Mouse (Mus musculus) midbrain, postnatal 0 days (tissue): ENCODE results near the gene Limk2. TPM values are rescaled to one million over a fixed set of nuclear protein-coding genes. Genes with fewer than 3 reads are reported as not detected.

Experiments
- ATAC-seq: fragments of 200-750 bp; cut with Nextera tagmentation; 2 replicates; pipeline ENCODE4 v1.8.0; 2017; ENCODE audit warnings: moderate number of reproducible peaks, mild to moderate bottlenecking, moderate TSS enrichment, moderate library complexity; ENCODE audit not compliant: low FRiP score
- DNase-seq: peaks from one replicate; pipeline ENCODE4 v3.0.0-alpha.2; 2015; ENCODE audit warnings: low spot score
- H3K27ac ChIP-seq: fragments of 300-500 bp; sonication (generic); 2 replicates; pipeline ENCODE4 v1.5.1; 2014; ENCODE audit warnings: low read depth, mild to moderate bottlenecking, low read length, mixed read lengths
- H3K27me3 ChIP-seq: fragments of 300-500 bp; sonication (generic); 2 replicates; pipeline ENCODE4 v1.6.1; 2014; ENCODE audit warnings: low read length, control low read depth, mixed read lengths; ENCODE audit not compliant: insufficient read depth
- H3K36me3 ChIP-seq: fragments of 300-500 bp; sonication (generic); 2 replicates; pipeline ENCODE4 v1.6.1; 2014; ENCODE audit warnings: low read length, control low read depth, mixed read lengths; ENCODE audit not compliant: insufficient read depth
- H3K4me1 ChIP-seq: fragments of 300-500 bp; sonication (generic); 2 replicates; pipeline ENCODE4 v1.6.1; 2014; ENCODE audit warnings: mild to moderate bottlenecking, control low read depth, antibody characterized with exemption, low read length, mixed read lengths; ENCODE audit not compliant: insufficient read depth
- H3K4me2 ChIP-seq: fragments of 300-500 bp; sonication (generic); 2 replicates; pipeline ENCODE4 v1.6.1; 2014; ENCODE audit warnings: low read depth, mild to moderate bottlenecking, low read length, mixed read lengths; ENCODE audit not compliant: poor library complexity, severe bottlenecking
- H3K4me3 ChIP-seq: fragments of 300-500 bp; sonication (generic); 2 replicates; pipeline ENCODE4 v1.5.1; 2014; ENCODE audit warnings: low read depth, mild to moderate bottlenecking, low read length, moderate library complexity
- H3K9ac ChIP-seq: fragments of 300-500 bp; sonication (generic); replicated peaks from 2 replicates; pipeline ENCODE4 v1.6.1; 2014; ENCODE audit warnings: mild to moderate bottlenecking, low read length, moderate library complexity, mixed read lengths; ENCODE audit not compliant: poor library complexity, severe bottlenecking
- H3K9me3 ChIP-seq: fragments of 300-500 bp; sonication (generic); 2 replicates; pipeline ENCODE4 v1.6.1; 2016; ENCODE audit warnings: low read length, control low read depth
- CTCF ChIP-seq: IDR thresholded peaks from 2 replicates; pipeline ENCODE4 v1.5.1; 2016; ENCODE audit warnings: antibody characterized with exemption, mild to moderate bottlenecking
- WGBS: fragments of 180-500 bp; shearing (Covaris S2); extraction: QIAGEN DNeasy Blood & Tissue Kit; methylation state at CpG from one replicate; pipeline ENCODE4 v1.1.7; 2014; 5-methylcytosine and 5-hydroxymethylcytosine counted together
- polyA plus RNA-seq: library from polyadenylated mRNA; unstranded; fragments of >200 nt; fragmentation: Nextera tagmentation; extraction: Ambion mirVana; gene quantifications from 2 replicates; pipeline ENCODE4 v1.2.1, GENCODE M21; 2015
- total RNA-seq: library from RNA; depleted of rRNA; stranded (reverse); fragments of >200 nt; gene quantifications from 2 replicates; pipeline ENCODE4 v1.2.3, GENCODE M21; 2014

The Limk2 gene
- total and polyA plus RNA-seq, 2 experiments from 2014 or later: 134 to 290 TPM

DNA sequence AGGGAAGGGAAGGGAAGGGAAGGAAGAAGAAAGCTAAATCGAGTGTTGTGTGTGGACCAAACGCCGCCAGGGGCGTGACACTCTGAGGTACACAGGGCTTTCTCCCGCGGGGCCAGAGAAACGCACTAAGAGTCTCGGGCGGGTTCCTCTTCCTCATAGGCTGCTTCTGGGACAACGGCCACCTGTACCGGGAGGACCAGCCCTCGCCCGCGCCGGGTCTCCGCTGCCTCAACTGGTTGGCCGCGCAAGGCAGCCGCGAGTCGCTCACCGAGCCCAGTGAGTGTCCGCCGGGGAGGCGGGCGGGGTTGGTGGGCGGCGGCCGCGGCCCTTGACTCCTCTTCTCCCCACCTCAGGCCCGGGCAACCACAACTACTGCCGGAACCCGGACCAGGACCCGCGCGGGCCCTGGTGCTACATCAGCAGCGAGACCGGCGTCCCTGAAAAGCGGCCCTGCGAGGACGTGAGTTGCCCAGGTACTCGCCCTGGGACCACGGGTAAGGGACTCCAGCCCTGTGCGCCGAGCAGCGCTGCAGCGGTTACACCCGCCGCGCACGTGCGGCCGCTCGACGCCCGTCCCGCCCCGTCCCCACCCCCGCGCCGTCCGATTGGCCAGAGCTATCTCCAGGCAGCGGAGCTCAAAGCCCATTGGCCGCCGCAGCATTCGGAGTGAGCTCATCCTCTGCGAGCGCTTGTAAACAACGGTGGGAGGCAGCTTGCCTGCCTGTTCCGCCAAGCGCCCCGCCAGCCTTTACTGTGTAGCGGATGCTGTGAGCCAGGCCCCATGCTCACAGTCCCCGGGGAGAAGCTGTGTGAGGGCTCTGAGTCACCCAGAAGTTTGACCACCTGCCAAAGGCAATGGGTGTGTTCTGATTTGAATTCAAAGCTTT, 77.0 kb downstream of the Limk2 start:
- Histone ChIP-seq H3K4me2 (peak overlapping the region; percentile 99), H3K27ac (peak overlapping the region; percentile 89), H3K4me3 (peak overlapping the region; percentile 66), H3K9ac (peak overlapping the region; percentile 66), H3K27me3 (no peaks in the 10 kb centered on the region), H3K36me3 (peaks cover 12% of the 10 kb centered on the region), H3K9me3 (no peaks in the 10 kb centered on the region), H3K4me1 (no peaks in the 10 kb centered on the region)
- ATAC-seq (peak; percentile 96), DNase-seq (peak; percentile 96)
- TF ChIP-seq CTCF: peak; percentile 47
- under 1% methylated on average over 51 of the region's 75 CpGs for WGBS

DNA sequence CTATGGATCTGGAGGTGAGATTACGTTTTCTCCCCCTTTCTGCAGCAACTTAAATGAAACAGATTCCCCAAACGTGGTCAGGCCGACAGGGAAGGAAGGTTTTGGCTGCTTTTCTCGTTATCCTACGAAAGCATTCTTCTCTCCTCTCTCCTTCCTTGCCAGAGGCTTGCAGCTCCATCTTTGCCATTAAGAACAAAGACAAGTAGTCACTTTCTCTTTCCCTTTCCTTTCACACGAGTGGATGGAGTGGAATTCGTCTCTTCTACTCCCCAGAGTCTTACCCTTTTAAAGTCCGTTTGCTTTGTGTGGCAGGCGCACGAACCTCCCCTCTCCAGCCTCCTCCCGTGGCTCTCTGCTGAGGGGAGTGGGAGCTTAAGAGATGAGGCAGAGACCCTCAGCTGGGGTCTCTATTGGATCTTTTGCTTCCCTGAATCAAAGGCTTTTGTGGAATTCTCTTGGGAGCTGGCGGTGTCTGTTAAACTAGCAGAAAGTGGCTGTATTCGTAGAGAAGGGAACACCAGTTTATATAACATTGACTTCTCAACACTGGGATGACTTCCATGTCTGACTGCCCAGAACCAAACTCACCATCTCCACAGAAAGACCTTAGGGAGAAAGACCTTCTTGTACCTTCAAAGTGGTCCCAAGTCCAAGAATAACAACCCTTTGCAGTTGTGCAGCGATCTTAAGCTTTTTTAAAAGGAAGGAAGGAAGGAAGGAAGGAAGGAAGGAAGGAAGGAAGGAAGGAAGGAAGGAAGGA, 77.8 kb downstream of the Limk2 start:
- no peak for TF ChIP-seq CTCF
- no peaks in the 10 kb centered on the region for H3K9me3 ChIP-seq
- ATAC-seq (no peak), DNase-seq (peak; percentile 36)
- no peaks in the 10 kb centered on the region for H3K27me3 ChIP-seq
- peak overlapping the region; percentile 66 for H3K4me3 ChIP-seq
- H3K36me3 ChIP-seq: peaks cover 12% of the 10 kb centered on the region
- H3K27ac ChIP-seq: peak overlapping the region; percentile 89
- WGBS: 1% methylated on average over 14 of the region's 14 CpGs
- peak overlapping the region; percentile 66 for H3K9ac ChIP-seq
- no peaks in the 10 kb centered on the region for H3K4me1 ChIP-seq
- peak overlapping the region; percentile 99 for H3K4me2 ChIP-seq

- peak overlapping the region; percentile 66 for H3K4me3 ChIP-seq
- H3K9me3 ChIP-seq: no peaks in the 10 kb centered on the region
- peak; percentile 69 for TF ChIP-seq CTCF
- H3K36me3 ChIP-seq: peaks cover 12% of the 10 kb centered on the region
- 0% methylated on average over 9 of the region's 9 CpGs for WGBS
- H3K9ac ChIP-seq: peak overlapping the region; percentile 66
- H3K27me3 ChIP-seq: no peaks in the 10 kb centered on the region
- H3K4me1 ChIP-seq: no peaks in the 10 kb centered on the region
- H3K27ac ChIP-seq: peak overlapping the region; percentile 89
- peak; percentile 52 for ATAC-seq
- H3K4me2 ChIP-seq: peak overlapping the region; percentile 99
- DNase-seq: peak; percentile 96
These were observed 78.4 kb downstream of the Limk2 start for GRCm38 (mm10) chr11:3330566-3330965.

- peak within 1 kb of the TSS; percentile 66 for H3K9ac ChIP-seq
- ATAC-seq (no peak), DNase-seq (no peak)
- no peaks in the 10 kb centered on the region for H3K4me1 ChIP-seq
- no peaks in the 10 kb centered on the region for H3K27me3 ChIP-seq
- peak within 1 kb of the TSS; percentile 89 for H3K27ac ChIP-seq
- no peak for TF ChIP-seq CTCF
- peak within 1 kb of the TSS; percentile 66 for H3K4me3 ChIP-seq
- peaks cover 12% of the 10 kb centered on the region for H3K36me3 ChIP-seq
- no peaks in the 10 kb centered on the region for H3K9me3 ChIP-seq
- peak within 1 kb of the TSS; percentile 99 for H3K4me2 ChIP-seq
These were observed 79.0 kb downstream of the Limk2 start, which contains the start of gene Pik3ip1 for GRCm38 (mm10) chr11:3329891-3330451. Gene Pik3ip1, plus strand, starts transcription at chr11:3330401.

DNA sequence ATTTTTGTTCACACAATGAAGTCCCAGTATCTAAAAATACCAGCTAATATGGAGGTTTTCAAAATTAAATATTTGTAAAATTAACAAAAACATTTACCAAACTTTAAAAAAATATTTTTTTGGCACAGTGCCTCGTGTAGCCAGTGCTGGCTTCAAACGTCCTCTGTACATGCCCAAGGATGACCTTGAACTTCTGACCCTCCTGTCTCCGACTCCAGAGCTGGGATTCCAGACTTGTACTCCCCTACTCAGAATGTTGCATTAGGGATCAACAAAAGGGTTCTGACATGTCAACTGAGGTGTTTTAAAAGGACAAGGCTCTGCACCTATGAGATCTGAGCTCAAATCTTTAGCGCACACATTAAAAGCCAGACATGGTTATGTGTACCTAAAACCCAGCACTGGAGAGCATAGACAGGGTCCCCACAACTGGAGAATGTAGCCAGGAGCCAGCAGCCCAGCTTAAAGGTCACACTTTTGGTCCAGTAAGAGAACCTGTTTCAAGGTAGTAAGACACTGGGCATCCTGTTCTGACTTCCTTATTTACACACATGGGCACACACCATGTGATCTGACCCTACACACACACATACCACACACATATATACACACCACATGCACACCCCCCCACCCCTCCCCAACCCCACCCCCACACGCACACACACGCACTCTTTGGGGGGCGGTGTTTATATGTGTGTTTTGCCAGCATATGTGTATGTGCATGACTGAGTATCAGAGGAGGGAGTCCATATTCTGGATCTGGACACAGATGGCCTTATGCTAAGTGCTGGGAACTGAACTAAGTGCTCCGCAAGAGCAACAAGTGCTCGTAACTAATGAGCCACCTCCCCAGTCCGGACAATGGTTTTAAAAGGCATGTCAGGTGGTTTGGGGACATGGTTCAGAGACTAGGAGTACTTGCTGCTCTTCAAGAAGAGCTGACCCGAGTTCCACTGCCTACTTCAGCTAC, 79.9 kb downstream of the Limk2 start:
- Histone ChIP-seq H3K4me1 (no peaks in the 10 kb centered on the region), H3K9ac (no peak overlapping the region), H3K27ac (no peak overlapping the region), H3K4me2 (no peak overlapping the region), H3K9me3 (no peaks in the 10 kb centered on the region), H3K4me3 (no peak overlapping the region), H3K27me3 (no peaks in the 10 kb centered on the region), H3K36me3 (peaks cover 4% of the 10 kb centered on the region; the same call in 1 of the 2 replicates)
- 76% methylated on average over 11 of the region's 11 CpGs for WGBS
- TF ChIP-seq CTCF: no peak
- ATAC-seq (no peak), DNase-seq (no peak)
